Mouse (Mus musculus): ENCODE measurements around the gene Alg14. TPM values are rescaled to one million over a fixed set of nuclear protein-coding genes. Genes with fewer than 3 reads are reported as not detected.

The Alg14 gene
- total and polyA plus RNA-seq, 3 experiments = 6.0 to 10.2 (median 6.3) TPM

DNA sequence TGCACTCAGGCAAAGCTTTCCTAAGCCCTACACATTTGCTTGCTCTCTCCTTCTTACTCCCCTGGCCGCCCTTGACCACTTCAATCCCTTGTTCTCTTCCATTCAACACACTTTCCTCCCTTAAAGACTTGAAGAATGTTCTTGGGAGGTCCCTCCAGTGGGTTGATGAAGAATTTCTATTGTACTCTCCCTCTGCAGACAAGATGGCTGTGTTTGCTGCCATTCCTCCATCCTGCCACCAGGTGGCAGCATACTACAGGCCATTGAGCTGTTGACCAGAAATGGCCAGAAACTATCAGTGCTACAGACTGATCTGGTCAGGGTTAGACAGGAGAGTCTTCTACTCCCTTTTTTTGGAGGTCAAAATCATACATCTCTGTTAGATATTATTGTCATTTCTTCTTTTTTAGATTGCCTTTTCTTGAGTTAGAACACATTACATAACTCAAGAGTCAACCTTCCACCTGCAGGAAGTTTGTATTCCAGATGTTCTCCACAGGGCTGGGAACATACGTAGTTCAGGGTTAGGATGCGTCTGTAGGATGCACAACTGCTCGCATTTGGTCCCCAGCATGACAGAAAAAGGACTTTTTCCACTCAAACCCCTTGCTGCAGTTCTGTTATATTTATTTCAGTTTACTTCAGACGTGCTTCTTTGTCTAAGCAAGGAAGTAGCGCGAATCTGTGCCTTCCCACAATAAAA lies 16.1 kb downstream of the Alg14 start:
- no peak overlapping the region for H3K27ac ChIP-seq (ENCODE audit: insufficient read depth, low read depth)
- H3K4me1 ChIP-seq (ENCODE audit: control insufficient read depth in 1 of 2, insufficient read depth in 2 of 2) = no peaks in the 10 kb centered on the region
- no peaks in the 10 kb centered on the region for H3K9me3 ChIP-seq (replicated peaks; ENCODE audit: low read length)
- TF ChIP-seq NELFE (IDR thresholded peaks at IDR 0.05; ENCODE audit: low read depth, low read length) (peak; percentile 27; the same call in 1 of the 2 replicates), CHD2 (IDR thresholded peaks at IDR 0.05; ENCODE audit: low read length) (no peak), SMC3 (IDR thresholded peaks at IDR 0.05; ENCODE audit: low read depth, low read length) (peak; percentile 98), POLR2A (IDR thresholded peaks at IDR 0.05; ENCODE audit: low read depth, low read length) (no peak), CTCF (conservative IDR thresholded peaks at IDR 0.05 in 1 of 2, IDR thresholded peaks at IDR 0.05 in 1 of 2; ENCODE audit: low read depth in 2 of 2, low read length in 2 of 2) (peak; percentile 97), ZC3H11A (IDR thresholded peaks at IDR 0.05; ENCODE audit: low read depth, low read length) (peak; percentile 84)
- no peaks in the 10 kb centered on the region for H3K27me3 ChIP-seq (replicated peaks)
- in situ Hi-C loops (cut with MboI; ENCODE audit: low pct_ligation_motif_present, low pct_unique_long_range_greater_than_20kb, low sequenced_read_pairs) = loop anchor here (5.0 to 25.0 kb wide), 2 partner anchors 195 to 405 kb away; partner anchors contain the start of gene F3
- no peak overlapping the region for H3K4me2 ChIP-seq (ENCODE audit: insufficient read depth, low read depth, poor library complexity, severe bottlenecking)
- H3K36me3 ChIP-seq (replicated peaks in 1 of 2; ENCODE audit: control insufficient read depth in 1 of 2, insufficient read depth in 1 of 2, low read length in 1 of 2) = peaks cover 3 to 37% of the 10 kb centered on the region in 2 experiments
- dilution Hi-C loops (cut with MboI; ENCODE audit: extremely low pct_ligation_motif_present, extremely low pct_unique_long_range_greater_than_20kb, low sequenced_read_pairs) = no loop called here
- DNase-seq (ENCODE audit: extremely low read depth) = peak; percentile 67
- H3K79me2 ChIP-seq (replicated peaks; ENCODE audit: control insufficient read depth, extremely low read depth, insufficient read depth, poor library complexity, severe bottlenecking) = no peaks in the 10 kb centered on the region; the same call in 1 of the 2 replicates
- H3K9ac ChIP-seq (ENCODE audit: insufficient read depth, low read depth) = no peak overlapping the region
- no peak overlapping the region for H3K4me3 ChIP-seq (replicated peaks in 1 of 3; ENCODE audit: low read depth in 2 of 3, low read length in 2 of 3, poor library complexity in 1 of 3)

DNA sequence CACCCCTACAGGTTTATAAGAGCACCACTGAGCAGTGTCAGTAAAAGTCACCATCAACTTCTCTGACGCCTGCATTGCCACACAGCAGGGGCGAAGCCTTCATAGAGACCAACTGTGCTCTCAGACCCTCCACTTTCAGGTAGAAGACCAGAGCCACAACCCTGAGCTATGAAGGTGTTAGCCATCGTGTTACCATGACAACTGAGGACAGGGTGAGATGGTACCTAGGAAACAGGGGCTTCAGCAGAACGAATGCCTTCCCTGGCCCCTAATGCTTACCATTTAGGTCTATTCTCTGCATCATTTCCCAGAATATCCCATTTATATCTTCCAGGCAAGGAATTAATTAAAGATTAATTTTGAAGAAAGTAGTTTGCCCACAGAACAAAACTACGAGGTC lies 17.4 kb downstream of the Alg14 start:
- no peaks in the 10 kb centered on the region; the same call in 1 of the 2 replicates for H3K79me2 ChIP-seq (replicated peaks; ENCODE audit: control insufficient read depth, extremely low read depth, insufficient read depth, poor library complexity, severe bottlenecking)
- no peak overlapping the region for H3K4me3 ChIP-seq (replicated peaks in 1 of 3; ENCODE audit: low read depth in 2 of 3, low read length in 2 of 3, poor library complexity in 1 of 3)
- no peak overlapping the region for H3K9ac ChIP-seq (ENCODE audit: insufficient read depth, low read depth)
- no peak for TF ChIP-seq JUND (conservative IDR thresholded peaks at IDR 0.05; ENCODE audit: low read depth, low read length)
- TF ChIP-seq E2F4 (IDR thresholded peaks at IDR 0.05; ENCODE audit: insufficient replicate concordance, low read depth, low read length) = no peak
- TF ChIP-seq RAD21 (IDR thresholded peaks at IDR 0.05; ENCODE audit: low read depth, low read length) = no peak
- TF ChIP-seq NELFE (IDR thresholded peaks at IDR 0.05; ENCODE audit: low read depth, low read length) = no peak
- no peak for TF ChIP-seq KAT2A (IDR thresholded peaks at IDR 0.05; ENCODE audit: insufficient replicate concordance, low read length)
- no peak for TF ChIP-seq MAZ (IDR thresholded peaks at IDR 0.05; ENCODE audit: low read depth, low read length)
- TF ChIP-seq POLR2AphosphoS2 (IDR thresholded peaks at IDR 0.05; ENCODE audit: low read depth, low read length) = no peak
- no peak for TF ChIP-seq MXI1 (IDR thresholded peaks at IDR 0.05; ENCODE audit: low read depth, low read length)
- no peak for TF ChIP-seq BHLHE40 (IDR thresholded peaks at IDR 0.05; ENCODE audit: low read depth, low read length)
- TF ChIP-seq USF1 (IDR thresholded peaks at IDR 0.05; ENCODE audit: low read depth, low read length) = no peak
- TF ChIP-seq CTCF (conservative IDR thresholded peaks at IDR 0.05 in 1 of 2, IDR thresholded peaks at IDR 0.05 in 1 of 2; ENCODE audit: low read depth in 2 of 2, low read length in 2 of 2) = no peak
- TF ChIP-seq RCOR1 (conservative IDR thresholded peaks at IDR 0.05; ENCODE audit: low read depth, low read length) = no peak
- TF ChIP-seq MAFK (IDR thresholded peaks at IDR 0.05; ENCODE audit: insufficient replicate concordance, low read length) = no peak
- no peak for TF ChIP-seq EP300 (IDR thresholded peaks at IDR 0.05; ENCODE audit: low read length)
- no peak for TF ChIP-seq TBP (conservative IDR thresholded peaks at IDR 0.05; ENCODE audit: low read depth, low read length)
- TF ChIP-seq ZC3H11A (IDR thresholded peaks at IDR 0.05; ENCODE audit: low read depth, low read length) = no peak
- no peak for TF ChIP-seq MEF2A (IDR thresholded peaks at IDR 0.05; ENCODE audit: borderline replicate concordance, low read depth, low read length)
- in situ Hi-C loops (cut with MboI; ENCODE audit: low pct_ligation_motif_present, low pct_unique_long_range_greater_than_20kb, low sequenced_read_pairs) (loop anchor here (5.0 to 25.0 kb wide), 2 partner anchors 193 to 403 kb away; partner anchors contain the start of gene F3), dilution Hi-C loops (cut with MboI; ENCODE audit: extremely low pct_ligation_motif_present, extremely low pct_unique_long_range_greater_than_20kb, low sequenced_read_pairs) (no loop called here)
- H3K27ac ChIP-seq (ENCODE audit: insufficient read depth, low read depth) = no peak overlapping the region
- H3K4me1 ChIP-seq (ENCODE audit: control insufficient read depth in 1 of 2, insufficient read depth in 2 of 2) = no peaks in the 10 kb centered on the region
- no peak for DNase-seq (ENCODE audit: extremely low read depth)
- H3K4me2 ChIP-seq (ENCODE audit: insufficient read depth, low read depth, poor library complexity, severe bottlenecking) = no peak overlapping the region
- peaks cover 3 to 39% of the 10 kb centered on the region in 2 experiments for H3K36me3 ChIP-seq (replicated peaks in 1 of 2; ENCODE audit: control insufficient read depth in 1 of 2, insufficient read depth in 1 of 2, low read length in 1 of 2)
- H3K27me3 ChIP-seq (replicated peaks) = no peaks in the 10 kb centered on the region
- H3K9me3 ChIP-seq (replicated peaks; ENCODE audit: low read length) = no peaks in the 10 kb centered on the region
